Mouse (Mus musculus): ENCODE results near the gene Krtap28-13.

DNA sequence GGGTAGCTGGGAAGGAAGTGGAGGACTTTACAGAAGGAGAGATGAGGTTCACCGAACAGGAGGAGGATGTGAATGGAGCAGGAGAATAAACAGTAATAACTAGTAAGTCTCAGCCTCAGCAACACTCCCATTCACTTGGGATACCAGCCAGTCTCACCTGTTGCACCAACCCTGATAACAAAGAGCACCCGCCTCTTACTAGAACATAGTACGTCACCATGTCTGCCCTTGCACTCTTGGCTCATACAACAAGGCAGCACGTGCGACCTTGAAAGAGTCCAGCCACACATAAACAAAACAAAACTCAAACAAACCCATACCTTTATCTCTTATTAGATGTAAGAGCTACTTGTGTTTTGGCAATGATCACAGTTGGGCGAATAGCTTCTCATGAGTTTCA lies 28.2 kb upstream of the Krtap28-13 start:
- TF ChIP-seq MAX (IDR thresholded peaks at IDR 0.05) = no peak
- no peak for TF ChIP-seq CTCF (IDR thresholded peaks at IDR 0.05; ENCODE audit: control insufficient read depth, insufficient read depth, insufficient read length)
- no peak for TF ChIP-seq FOSL1 (IDR thresholded peaks at IDR 0.05; ENCODE audit: insufficient read depth, low read length, poor library complexity, severe bottlenecking)
- TF ChIP-seq MYOG (IDR thresholded peaks at IDR 0.05; ENCODE audit: control insufficient read depth, extremely low read depth, insufficient read length) = no peak
- no peak for TF ChIP-seq USF1 (IDR thresholded peaks at IDR 0.05; ENCODE audit: low read depth)
- no peak for TF ChIP-seq MYOD1 (IDR thresholded peaks at IDR 0.05; ENCODE audit: control insufficient read depth, insufficient read length, low read depth)
